Mouse (Mus musculus) bone marrow macrophage, adult 2 months (primary cell): Measurements from ENCODE around the gene Dlst. TPM values are rescaled to one million over a fixed set of nuclear protein-coding genes. Genes with fewer than 3 reads are reported as not detected.

Source experiments
- H3K27ac ChIP-seq: 2 replicates; pipeline ENCODE4 v1.5.1; 2012; ENCODE audit warnings: low read depth, low read length; ENCODE audit not compliant: insufficient read depth
- H3K4me1 ChIP-seq: 2 replicates; pipeline ENCODE4 v1.6.1; 2012; ENCODE audit warnings: low read length; ENCODE audit not compliant: control insufficient read depth, insufficient read depth
- H3K4me3 ChIP-seq: 2 replicates; pipeline ENCODE4 v1.5.1; 2012; ENCODE audit warnings: mild to moderate bottlenecking, low read length, moderate library complexity; ENCODE audit not compliant: insufficient read depth
- CTCF ChIP-seq: IDR thresholded peaks from 2 replicates; pipeline ENCODE4 v1.5.1; 2012; ENCODE audit warnings: low read depth, mild to moderate bottlenecking, low read length, moderate library complexity
- POLR2A ChIP-seq: IDR thresholded peaks from 2 replicates; pipeline ENCODE4 v1.6.1; 2012; ENCODE audit warnings: mild to moderate bottlenecking, low read depth, low read length, borderline replicate concordance
- polyA plus RNA-seq: library from polyadenylated mRNA; stranded (reverse); fragments of >200 nt; gene quantifications from 2 replicates; pipeline ENCODE4 v1.2.4, GENCODE M21; 2012; ENCODE audit not compliant: missing spikeins, insufficient read depth, insufficient read length

Gene Dlst
- polyA plus RNA-seq, 1 experiment, result 86.0 TPM

DNA sequence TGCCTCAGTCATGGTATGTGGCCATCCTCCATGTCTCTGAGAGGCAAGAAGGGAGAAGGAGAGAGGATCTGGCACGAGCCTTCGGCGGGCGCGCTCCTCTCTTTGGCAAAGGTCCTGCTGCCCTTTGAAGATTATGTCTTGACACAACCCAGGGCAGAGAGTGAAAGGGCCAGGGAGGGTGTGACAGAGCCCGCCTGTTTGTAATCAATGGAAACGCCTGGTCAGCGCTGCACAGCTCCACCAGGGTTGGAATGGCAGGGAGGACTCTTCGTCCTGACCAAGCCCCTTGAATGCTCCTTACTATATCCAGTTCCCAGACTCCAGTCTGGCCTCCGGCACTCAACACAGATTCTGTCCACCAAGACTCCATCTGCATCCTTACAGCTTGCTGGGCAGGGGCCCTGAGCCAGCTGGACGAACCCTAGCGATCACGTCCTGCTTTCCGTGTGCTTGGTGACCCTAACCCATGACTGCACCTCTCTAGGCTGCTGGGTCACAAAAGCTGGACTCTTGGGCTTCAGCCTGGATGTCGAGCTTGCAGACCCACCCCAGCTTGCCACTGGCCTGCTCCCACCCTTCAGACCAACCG, 64.5 kb downstream of the Dlst start:
- Histone ChIP-seq H3K4me3 (no peak overlapping the region), H3K4me1 (peaks cover 4% of the 10 kb centered on the region; the same call in 1 of the 2 replicates), H3K27ac (no peak overlapping the region)
- no peak for TF ChIP-seq CTCF
- TF ChIP-seq POLR2A, result no peak

DNA sequence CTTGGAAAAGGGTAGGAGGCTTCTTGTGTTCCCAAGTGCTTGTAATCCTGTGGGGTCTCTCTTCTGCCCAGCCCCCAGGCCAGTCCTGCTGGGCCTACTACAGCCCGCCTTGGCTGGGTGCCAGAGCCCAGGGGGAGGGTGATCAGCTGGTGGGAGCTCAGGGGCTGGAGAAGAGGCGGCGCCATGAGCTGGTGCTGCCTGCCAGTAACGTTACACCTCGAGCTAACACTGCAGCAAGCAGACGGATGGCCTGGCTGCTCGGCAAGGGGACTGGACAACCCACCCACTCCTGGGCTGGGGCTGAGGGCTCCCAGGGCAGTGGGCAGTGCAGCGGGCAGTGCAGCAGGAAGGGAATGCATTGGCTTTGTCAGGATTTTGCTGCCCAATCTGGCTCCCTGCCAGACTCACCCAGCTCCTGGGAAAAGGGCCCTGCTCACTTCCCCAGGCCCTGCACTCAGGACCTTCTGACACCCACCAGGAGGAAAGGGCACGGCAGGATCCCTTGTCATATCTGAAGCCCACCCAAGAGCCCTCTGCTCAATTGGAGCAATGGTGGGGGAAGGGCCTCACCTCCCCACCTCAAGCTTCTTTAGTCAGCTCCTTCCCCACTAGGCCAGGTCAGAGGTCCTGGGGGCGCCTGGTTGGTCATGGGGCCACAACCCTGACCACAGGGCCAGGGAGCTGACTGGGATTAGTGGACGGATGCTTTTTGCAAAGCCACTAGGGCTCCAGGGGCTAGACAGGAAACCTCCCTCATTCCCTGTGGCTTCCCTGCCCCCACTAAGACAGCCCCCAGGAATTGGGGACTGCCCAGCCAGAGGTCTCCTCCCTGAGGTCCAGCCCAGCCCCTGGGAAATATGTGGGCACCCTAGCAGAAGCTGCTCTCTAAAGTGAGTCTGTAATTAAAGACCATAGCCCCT, 65.6 kb downstream of the Dlst start:
- TF ChIP-seq CTCF, result no peak
- TF ChIP-seq POLR2A, result no peak
- Histone ChIP-seq H3K4me1 (peaks cover 4% of the 10 kb centered on the region; the same call in 1 of the 2 replicates), H3K27ac (no peak overlapping the region), H3K4me3 (no peak overlapping the region)

DNA sequence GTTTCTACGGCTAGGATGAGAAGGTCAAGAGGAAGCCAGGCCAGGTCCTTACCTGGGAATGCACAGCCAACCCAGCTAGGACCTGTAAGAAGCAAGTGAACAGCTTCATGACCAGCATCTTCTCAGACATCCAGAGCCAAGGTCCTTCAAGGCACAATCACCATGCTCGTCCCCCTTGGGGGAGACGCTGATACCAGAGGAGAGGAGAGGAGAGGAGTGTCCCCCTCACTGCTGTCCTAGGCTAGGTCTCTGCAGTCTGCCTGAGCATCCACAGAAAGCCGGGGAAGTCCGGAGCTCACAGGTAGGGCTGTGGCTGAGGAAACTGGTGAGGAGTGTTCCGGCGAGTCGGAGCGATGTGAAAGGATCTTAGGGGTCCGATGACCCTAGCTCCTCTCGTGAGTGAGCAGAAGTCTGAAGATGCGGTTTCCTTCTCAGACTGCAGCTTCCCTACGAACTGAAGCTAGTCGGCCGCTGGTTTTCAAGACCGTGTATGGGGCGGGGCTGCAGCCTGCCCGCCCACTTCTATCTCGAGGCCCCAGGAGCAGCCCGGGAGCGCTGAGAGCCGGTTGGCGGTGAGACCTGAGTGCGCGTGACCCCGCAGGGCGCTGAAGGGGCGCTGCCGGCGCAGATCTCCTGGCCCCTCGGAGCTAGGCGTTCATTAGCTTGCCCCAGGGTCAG, 66.4 kb downstream of the Dlst start:
- TF ChIP-seq CTCF, result no peak
- no peak for TF ChIP-seq POLR2A
- Histone ChIP-seq H3K4me1 (peaks cover 4% of the 10 kb centered on the region; the same call in 1 of the 2 replicates), H3K4me3 (peak overlapping the region; percentile 39), H3K27ac (no peak overlapping the region)

DNA sequence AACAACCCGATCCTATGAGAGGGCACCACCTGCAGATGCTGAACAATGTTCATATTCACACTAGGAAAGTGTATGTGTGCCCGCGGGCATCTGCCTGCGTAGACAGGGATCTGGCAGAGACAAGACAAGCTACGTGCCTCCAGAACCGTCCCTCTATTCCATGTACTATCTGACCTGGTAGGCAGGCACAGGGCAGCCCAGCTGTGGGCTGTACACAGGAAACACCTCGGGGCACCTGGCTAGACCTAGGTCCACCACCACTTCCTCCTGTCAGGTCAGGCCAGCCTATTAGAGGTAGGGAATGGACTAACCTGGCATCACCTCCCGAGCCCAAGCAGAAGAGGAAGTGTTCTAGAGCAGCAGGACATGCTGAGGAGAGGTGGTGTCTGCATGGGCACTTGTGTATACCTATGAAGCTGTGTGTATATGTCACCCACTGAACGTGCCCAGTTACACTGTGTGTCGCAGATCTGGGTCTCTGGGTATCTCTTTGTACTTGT, 67.2 kb downstream of the Dlst start, which contains the start of gene Pgf:
TSS of gene Pgf (minus strand) at position 51 of the 500 bp plus-strand sequence.
- Histone ChIP-seq H3K27ac (no peak within 1 kb of the TSS), H3K4me3 (peak within 1 kb of the TSS; percentile 39), H3K4me1 (peaks cover 8% of the 10 kb centered on the region)
- TF ChIP-seq POLR2A, result no peak
- no peak for TF ChIP-seq CTCF

DNA sequence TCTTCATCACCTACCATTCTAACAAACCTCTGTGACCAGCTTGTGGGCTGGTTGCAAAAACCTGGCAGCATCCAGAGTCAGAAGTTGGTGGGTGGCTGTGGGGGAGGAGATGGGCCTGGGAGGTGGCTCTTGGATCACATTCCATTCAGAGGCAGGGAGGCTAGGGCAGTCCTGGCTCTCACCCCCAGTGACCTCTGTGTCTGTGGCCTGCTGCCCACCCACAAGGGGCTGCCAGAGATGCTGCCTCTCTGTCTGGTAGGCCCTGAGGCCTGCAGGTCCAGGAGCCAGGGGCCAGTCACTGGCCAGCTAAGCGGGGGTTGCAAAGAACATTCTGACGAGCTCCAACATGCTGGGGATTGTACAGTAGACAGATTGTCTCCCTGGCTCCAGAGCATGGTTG, 67.7 kb downstream of the Dlst start:
- H3K4me3 ChIP-seq, result no peak overlapping the region
- H3K4me1 ChIP-seq, result peaks cover 11% of the 10 kb centered on the region
- H3K27ac ChIP-seq, result no peak overlapping the region
- TF ChIP-seq POLR2A (no peak), CTCF (no peak)

DNA sequence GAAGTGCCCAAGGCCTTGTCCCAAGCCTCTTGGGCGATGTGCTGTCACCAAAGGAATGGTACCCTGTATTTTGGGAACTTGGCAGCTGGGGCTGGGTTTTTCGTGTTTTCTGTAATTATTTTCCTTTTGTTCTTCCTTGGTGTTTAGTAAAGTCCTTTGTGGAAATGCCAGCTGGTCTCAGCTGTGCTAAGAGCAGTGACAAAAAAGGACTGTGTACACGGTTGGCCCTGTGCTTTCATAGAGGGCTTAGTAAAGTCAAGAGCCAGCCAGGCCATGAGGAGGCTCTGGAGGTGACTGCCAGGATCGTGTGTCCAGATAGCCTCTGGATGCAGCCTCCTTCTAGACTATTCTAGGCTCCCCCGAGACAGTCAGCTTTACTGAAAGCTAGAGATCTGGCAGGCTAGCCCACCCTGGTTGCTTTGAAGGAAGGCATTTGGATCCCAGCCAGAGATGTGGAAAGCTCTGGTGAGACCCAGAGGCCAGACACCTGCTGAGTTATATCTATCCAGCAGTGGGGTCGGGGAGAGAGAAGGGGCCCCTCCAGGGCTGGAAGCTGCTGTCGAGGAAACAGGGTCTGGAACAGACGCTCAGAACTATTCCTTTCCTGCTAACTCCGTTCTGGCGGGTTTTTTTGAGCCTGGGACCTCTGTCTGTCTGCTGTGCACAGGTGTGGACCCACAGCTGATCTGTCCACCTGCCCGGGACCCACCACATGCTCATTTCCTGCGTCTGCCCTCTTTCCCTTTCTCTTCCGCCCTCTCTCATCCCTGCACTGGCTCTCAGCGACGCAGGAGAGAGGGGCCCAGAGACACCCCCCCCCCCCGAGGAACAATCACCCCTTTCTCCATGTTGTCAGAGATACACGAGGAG, 71.1 kb downstream of the Dlst start:
- TF ChIP-seq CTCF, result no peak
- no peak for TF ChIP-seq POLR2A
- no peak overlapping the region for H3K4me3 ChIP-seq
- peaks cover 12% of the 10 kb centered on the region for H3K4me1 ChIP-seq
- H3K27ac ChIP-seq, result no peak overlapping the region

DNA sequence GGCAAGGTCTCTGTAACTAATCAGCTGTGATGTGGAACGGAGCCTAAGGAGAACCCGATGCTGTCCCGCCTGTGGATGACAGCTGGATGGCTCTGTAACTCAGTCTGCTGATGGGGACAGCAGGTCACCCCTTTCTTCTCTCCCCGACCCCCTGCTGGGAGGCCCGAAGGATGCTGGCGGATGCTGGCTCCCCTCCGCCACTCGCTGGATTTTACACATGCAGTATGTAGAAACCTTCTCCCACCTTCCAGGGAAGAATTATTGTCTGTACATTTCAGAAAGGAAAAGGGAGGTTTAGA, 71.7 kb downstream of the Dlst start:
- no peak overlapping the region for H3K27ac ChIP-seq
- no peak overlapping the region for H3K4me3 ChIP-seq
- peaks cover 9% of the 10 kb centered on the region for H3K4me1 ChIP-seq
- TF ChIP-seq POLR2A, result no peak
- no peak for TF ChIP-seq CTCF

DNA sequence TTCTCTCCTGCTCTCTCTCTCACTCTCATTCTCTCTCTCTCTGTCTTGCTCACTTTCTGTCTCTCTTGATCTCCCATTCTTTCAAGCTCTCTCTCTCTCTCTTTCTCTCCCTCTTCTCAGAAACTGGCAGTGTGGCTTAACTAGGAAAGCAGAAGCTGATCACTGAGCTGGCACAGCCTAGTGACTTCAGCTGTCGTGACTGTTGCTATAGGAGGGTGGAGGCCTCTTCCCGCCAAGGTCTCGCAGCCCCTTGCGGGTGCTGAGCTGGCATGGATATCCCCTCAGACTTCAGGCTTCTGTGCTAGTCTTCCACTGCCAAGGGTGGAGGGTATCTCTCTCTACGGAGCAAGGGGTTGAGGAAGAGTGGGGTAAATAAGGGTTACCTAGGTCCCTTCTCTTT, 72.3 kb downstream of the Dlst start:
- Histone ChIP-seq H3K4me3 (no peak overlapping the region), H3K27ac (no peak overlapping the region), H3K4me1 (peaks cover 9% of the 10 kb centered on the region)
- no peak for TF ChIP-seq POLR2A
- TF ChIP-seq CTCF, result no peak

DNA sequence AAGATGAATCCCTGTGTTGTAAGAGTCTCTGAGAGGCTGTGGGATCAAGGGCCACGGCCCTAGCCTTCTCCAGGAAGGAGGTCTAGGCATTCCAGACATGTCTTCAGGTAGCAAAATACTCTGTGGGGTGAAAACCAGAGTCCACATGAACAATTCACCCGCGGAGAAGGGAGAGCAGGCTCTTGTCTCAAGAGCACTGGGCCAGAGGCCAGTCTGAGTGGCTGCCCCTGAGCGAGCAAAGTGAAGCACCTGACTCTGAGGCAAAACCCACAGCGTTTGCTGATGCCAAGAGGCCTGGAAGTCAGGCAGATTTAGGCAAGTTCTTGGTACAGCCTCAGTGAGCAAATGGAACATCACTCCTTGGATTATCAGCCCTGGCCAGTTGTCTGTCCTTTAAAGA, 73.5 kb downstream of the Dlst start:
- Histone ChIP-seq H3K4me3 (no peak overlapping the region), H3K27ac (no peak overlapping the region), H3K4me1 (peaks cover 9% of the 10 kb centered on the region)
- TF ChIP-seq CTCF, result no peak
- no peak for TF ChIP-seq POLR2A

Other genes starting within 250 kb of the Dlst start
- 1.1 TPM in 2 replicates for gene Ltbp2, start 234.3 kb upstream of the Dlst start, polyA plus RNA-seq
- gene Fcf1, start 139.9 kb upstream of the Dlst start, polyA plus RNA-seq, result 82.2 and 89.0 TPM in 2 replicates
- gene Arel1, start 139.9 kb upstream of the Dlst start, polyA plus RNA-seq, result 20.4 and 25.3 TPM in 2 replicates
- 35.5 and 39.0 TPM in 2 replicates for gene Ylpm1, start 114.5 kb upstream of the Dlst start, polyA plus RNA-seq
- 1.4 and 3.1 TPM in 2 replicates for gene Prox2, start 74 bp upstream of the Dlst start, polyA plus RNA-seq
- gene Rps6kl1, start 40.4 kb downstream of the Dlst start, polyA plus RNA-seq, result not detected in 2 replicates
- 2.2 TPM in 2 replicates for gene Pgf, start 67.0 kb downstream of the Dlst start, polyA plus RNA-seq
- gene Eif2b2, start 108.6 kb downstream of the Dlst start, polyA plus RNA-seq, result 34.3 and 45.1 TPM in 2 replicates
- gene Mlh3, start 159.8 kb downstream of the Dlst start, polyA plus RNA-seq, result 7.0 and 8.1 TPM in 2 replicates
- gene Acyp1, start 177.6 kb downstream of the Dlst start, polyA plus RNA-seq, result 23.5 and 24.0 TPM in 2 replicates
- not detected in 2 replicates for gene Zc2hc1c, start 177.8 kb downstream of the Dlst start, polyA plus RNA-seq
- 46.6 and 52.4 TPM in 2 replicates for gene Nek9, start 228.5 kb downstream of the Dlst start, polyA plus RNA-seq